Mouse (Mus musculus) central nervous system, embryonic 18 days (tissue): Measurements from ENCODE around the gene Ndufs4. TPM values are rescaled to one million over a fixed set of nuclear protein-coding genes. Genes with fewer than 3 reads are reported as not detected.

Experiments used
- polyA plus RNA-seq: library from polyadenylated mRNA; depleted of rRNA; stranded (reverse); fragments of >200 nt; gene quantifications from 2 replicates; pipeline ENCODE4 v1.2.3, GENCODE M21; 2012; rRNA removed

Gene Ndufs4
- polyA plus RNA-seq: 130 and 145 TPM in 2 replicates

GRCm38 (mm10) chr13:114388211-114388965, at the start of gene Ndufs4:
Gene Ndufs4 (minus strand): TSS chr13:114388258.

Other genes starting within 250 kb of the Ndufs4 start
- gene Fst, start 70.7 kb upstream of the Ndufs4 start, polyA plus RNA-seq: 7.0 TPM in 2 replicates